Mouse (Mus musculus): Measurements from ENCODE around the gene Pcsk4. TPM values are rescaled to one million over a fixed set of nuclear protein-coding genes. Genes with fewer than 3 reads are reported as not detected.
A peak's percentile ranks its signal among the peaks of the same experiment; 100 is the strongest.

The Pcsk4 gene
- polyA plus RNA-seq, 1 experiment from 2014 or later, result 2.1 TPM

DNA sequence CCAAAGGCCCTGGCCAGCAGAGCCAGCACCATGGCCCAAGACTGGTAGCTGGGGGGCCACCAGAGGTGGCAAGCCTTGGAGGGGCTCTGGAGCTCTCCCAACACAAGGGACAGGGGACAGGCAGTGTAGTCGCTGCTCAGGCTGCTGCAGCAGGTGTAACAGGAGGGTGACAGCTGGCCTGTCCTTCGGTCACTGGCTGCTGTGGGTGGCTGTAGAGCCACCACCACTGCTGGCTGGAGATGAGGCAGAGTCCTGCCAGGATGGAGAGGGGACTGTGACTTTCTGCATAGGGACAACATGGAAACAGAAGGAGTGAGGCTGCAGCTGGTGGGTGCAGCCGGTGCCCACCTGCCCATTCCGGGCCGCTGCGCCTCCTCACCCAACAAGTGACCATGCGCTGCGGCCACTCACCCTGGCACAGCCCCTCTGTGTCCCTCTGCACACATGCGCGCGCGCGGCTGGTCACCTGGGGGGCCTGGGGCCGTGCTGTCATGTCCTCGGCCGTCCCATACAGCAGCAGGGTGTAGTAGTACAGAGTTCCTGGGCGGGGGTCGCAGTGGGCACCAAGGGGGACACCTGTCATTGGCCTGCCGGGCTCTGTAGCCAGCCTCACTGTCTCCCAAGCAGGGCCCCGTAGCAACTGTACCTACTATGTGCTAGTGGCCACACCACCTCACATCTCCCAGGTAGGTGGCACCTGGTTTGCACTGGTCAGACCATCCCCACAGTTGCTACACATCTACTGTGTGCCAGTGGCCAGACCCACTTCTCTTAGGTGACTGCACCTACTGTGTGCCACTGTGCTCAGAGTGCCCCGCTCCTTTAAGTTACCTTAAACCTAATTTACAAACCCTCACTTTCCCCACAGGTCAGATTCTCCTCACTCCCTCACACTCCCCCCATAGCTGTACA, 7.4 kb downstream of the Pcsk4 start:
- Histone ChIP-seq H3K27me3 (replicated peaks) (peaks cover 48% of the 10 kb centered on the region), H3K4me1 (peaks cover 38% of the 10 kb centered on the region), H3K36me3 (peaks cover 20% of the 10 kb centered on the region), H3K9ac (no peak overlapping the region), H3K27ac (replicated peaks) (no peak overlapping the region), H3K4me3 (peak overlapping the region; percentile 65; the same call in 1 of the 2 replicates), H3K4me2 (peak overlapping the region; percentile 94), H3K9me3 (no peaks in the 10 kb centered on the region)
- WGBS, result 87% methylated on average over 21 of the region's 21 CpGs
- ATAC-seq (ENCODE audit: extremely low read depth, insufficient number of reproducible peaks, low FRiP score, low TSS enrichment), result no peak

DNA sequence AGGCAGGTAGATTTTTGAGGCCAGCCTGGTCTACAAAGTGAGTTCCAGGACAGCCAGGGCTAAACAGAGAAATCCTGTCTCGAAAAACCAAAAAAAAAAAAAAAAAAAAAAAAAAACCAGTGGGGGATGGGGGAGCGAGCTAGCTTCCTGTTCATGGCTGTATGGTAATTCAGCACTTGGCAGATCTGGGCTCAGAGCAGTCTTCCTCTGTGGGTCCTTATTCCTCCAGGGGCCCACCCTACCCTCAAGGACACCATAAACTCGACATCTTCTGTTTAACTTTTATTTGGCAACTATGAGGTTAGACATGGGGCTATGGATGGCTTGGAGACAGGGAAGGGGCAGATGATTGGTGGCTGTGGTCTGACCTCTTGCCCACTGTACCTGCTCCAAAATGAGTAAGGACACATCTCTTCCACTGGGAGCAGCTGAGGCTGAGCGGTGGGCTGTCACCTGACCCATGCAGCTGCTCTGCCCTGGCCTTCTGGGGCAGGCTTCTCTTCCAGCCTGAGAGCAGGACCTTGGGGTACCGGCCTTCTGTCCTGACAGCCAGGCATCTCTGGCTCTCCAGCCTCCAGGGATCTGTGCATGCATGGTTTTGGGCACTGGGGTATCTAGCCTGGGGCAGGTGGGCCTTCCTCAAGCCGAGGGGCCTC, 8.2 kb downstream of the Pcsk4 start:
- Histone ChIP-seq H3K27ac (replicated peaks) (no peak overlapping the region), H3K27me3 (replicated peaks) (peaks cover 52% of the 10 kb centered on the region), H3K4me1 (peaks cover 46% of the 10 kb centered on the region), H3K4me3 (no peak overlapping the region), H3K36me3 (peaks cover 20% of the 10 kb centered on the region), H3K4me2 (peak overlapping the region; percentile 93; the same call in 1 of the 2 replicates), H3K9ac (no peak overlapping the region), H3K9me3 (no peaks in the 10 kb centered on the region)
- WGBS, result 68% methylated on average over 6 of the region's 6 CpGs
- no peak for ATAC-seq (ENCODE audit: extremely low read depth, insufficient number of reproducible peaks, low FRiP score, low TSS enrichment)

DNA sequence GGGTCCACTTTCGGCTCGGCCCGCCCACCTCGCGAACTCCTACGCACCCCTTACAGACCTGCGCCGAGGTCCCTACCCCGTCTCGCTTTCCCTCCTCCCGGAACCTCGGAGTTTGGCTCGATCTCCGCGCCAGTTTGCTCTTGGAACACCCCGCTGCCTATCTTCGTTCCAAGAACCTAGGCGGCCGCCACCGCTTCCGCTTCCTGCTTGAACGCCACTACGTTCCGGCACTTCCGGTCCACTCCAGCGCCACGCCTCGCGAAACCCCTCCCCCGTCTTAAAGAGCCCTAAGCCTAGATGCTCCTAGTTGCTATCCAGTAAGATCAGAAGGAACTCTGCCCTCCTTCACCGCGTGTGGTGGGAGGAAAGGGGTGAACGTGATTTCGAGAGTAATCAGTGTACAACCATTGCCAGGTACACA, 8.9 kb downstream of the Pcsk4 start, which contains the start of gene 2310011J03Rik:
TSS of gene 2310011J03Rik (minus strand) at position 198 of the 421 bp plus-strand sequence.
- ATAC-seq (ENCODE audit: extremely low read depth, insufficient number of reproducible peaks, low FRiP score, low TSS enrichment), result no peak
- peak within 1 kb of the TSS; percentile 92 for H3K9ac ChIP-seq
- peak within 1 kb of the TSS; percentile 93 for H3K4me2 ChIP-seq
- peak within 1 kb of the TSS; percentile 96 for H3K4me3 ChIP-seq
- peak within 1 kb of the TSS; percentile 72 for H3K27ac ChIP-seq (replicated peaks)
- no peaks in the 10 kb centered on the region for H3K9me3 ChIP-seq
- peaks cover 52% of the 10 kb centered on the region for H3K27me3 ChIP-seq (replicated peaks)
- WGBS, result under 1% methylated on average over 34 of the region's 34 CpGs
- H3K36me3 ChIP-seq, result peaks cover 20% of the 10 kb centered on the region
- peaks cover 54% of the 10 kb centered on the region for H3K4me1 ChIP-seq

DNA sequence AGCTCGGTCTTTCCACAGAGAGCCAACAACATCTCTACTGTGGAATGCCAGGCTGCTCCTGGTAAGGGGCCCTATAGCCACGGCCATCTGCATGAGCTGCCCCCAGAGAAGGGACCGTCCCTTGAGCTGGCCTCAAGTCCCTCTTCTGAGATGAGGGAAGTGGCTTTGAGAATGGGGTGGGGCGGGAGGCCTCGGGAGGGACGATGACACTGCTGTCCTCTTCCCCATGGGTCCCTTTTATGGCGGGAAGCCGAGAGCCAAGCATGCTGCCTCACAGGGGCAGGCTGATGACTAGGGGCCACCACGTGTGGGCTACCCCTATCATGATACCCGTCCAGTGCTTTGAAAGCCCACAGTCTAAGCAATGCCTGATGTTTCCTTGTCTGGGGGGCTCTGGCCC, 12.3 kb downstream of the Pcsk4 start:
- WGBS, result 52% methylated on average over 10 of the region's 10 CpGs
- Histone ChIP-seq H3K36me3 (peaks cover 20% of the 10 kb centered on the region), H3K9ac (peak overlapping the region; percentile 51), H3K9me3 (no peaks in the 10 kb centered on the region), H3K27ac (replicated peaks) (peak overlapping the region; percentile 10; the same call in 1 of the 2 replicates), H3K4me1 (peaks cover 62% of the 10 kb centered on the region), H3K4me2 (peak overlapping the region; percentile 33), H3K4me3 (no peak overlapping the region), H3K27me3 (replicated peaks) (peaks cover 66% of the 10 kb centered on the region)
- no peak for ATAC-seq (ENCODE audit: extremely low read depth, insufficient number of reproducible peaks, low FRiP score, low TSS enrichment)

DNA sequence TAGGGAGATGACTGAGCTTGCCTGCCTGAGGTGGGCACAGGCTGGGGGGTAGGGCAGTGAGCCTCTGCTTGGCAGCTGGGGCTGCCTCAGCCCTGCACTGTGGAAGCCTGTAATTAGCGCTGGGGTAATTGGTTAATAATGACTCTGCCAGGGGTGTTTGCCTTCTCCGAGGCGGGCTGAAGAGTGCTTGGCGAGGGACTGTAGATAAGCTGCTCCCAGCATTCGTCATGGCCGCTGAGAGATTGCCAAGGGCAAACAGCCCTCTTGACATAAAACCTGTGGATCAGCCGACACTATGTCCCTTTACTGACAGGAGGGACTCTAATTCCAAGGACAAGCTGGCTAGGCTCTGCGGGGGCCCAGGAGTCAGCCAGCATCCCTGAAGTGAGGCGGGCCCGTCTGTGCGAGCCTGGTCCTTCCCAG, 12.9 kb downstream of the Pcsk4 start:
- peaks cover 20% of the 10 kb centered on the region for H3K36me3 ChIP-seq
- ATAC-seq (ENCODE audit: extremely low read depth, insufficient number of reproducible peaks, low FRiP score, low TSS enrichment), result no peak
- peaks cover 71% of the 10 kb centered on the region for H3K27me3 ChIP-seq (replicated peaks)
- H3K9me3 ChIP-seq, result no peaks in the 10 kb centered on the region
- no peak overlapping the region for H3K4me3 ChIP-seq
- peak overlapping the region; percentile 10 for H3K27ac ChIP-seq (replicated peaks)
- H3K4me2 ChIP-seq, result peak overlapping the region; percentile 33
- H3K4me1 ChIP-seq, result peaks cover 62% of the 10 kb centered on the region
- H3K9ac ChIP-seq, result peak overlapping the region; percentile 51
- WGBS, result 13% methylated on average over 11 of the region's 11 CpGs

DNA sequence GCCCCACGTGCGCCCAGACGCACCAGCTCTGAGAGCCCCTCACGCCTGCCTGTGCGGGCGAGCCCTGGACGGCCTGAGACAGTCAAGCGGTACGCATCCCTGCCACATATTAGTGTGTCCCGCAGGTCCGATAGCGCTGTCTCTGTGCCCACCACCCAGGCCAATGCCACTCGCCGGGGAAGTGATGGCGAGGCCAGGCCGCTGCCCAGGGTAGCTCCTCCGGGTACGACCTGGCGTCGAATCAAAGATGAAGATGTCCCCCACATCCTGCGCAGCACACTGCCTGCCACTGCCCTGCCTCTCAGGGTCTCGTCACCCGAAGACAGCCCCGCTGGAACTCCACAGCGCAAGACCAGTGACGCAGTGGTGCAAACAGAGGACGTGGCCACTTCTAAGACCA, 14.0 kb downstream of the Pcsk4 start:
- no peak overlapping the region for H3K27ac ChIP-seq (replicated peaks)
- 37% methylated on average over 27 of the region's 27 CpGs for WGBS
- peaks cover 81% of the 10 kb centered on the region for H3K27me3 ChIP-seq (replicated peaks)
- H3K4me1 ChIP-seq, result peaks cover 59% of the 10 kb centered on the region
- no peaks in the 10 kb centered on the region for H3K9me3 ChIP-seq
- no peak for ATAC-seq (ENCODE audit: extremely low read depth, insufficient number of reproducible peaks, low FRiP score, low TSS enrichment)
- H3K36me3 ChIP-seq, result peaks cover 20% of the 10 kb centered on the region
- no peak overlapping the region for H3K4me2 ChIP-seq
- peak overlapping the region; percentile 51 for H3K9ac ChIP-seq
- H3K4me3 ChIP-seq, result 0 out of 2 replicates have a peak overlapping the region, but pooled peaks have one; percentile 6

DNA sequence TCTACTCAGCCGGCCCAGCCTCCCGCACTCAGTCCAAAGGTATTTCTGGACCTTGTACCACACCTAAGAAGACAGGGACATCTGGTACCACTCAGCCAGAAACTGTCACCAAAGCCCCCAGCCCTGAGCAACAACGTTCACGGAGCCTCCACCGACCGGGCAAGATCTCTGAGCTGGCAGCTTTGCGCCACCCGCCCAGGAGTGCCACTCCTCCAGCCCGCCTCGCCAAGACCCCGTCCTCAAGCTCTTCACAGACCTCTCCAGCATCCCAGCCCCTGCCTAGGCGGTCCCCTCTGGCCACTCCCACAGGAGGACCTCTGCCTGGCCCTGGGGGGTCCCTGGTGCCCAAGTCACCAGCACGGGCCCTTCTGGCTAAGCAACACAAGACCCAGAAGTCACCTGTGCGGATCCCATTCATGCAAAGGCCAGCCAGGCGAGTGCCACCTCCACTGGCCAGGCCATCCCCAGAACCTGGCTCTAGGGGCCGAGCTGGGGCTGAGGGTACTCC, 14.8 kb downstream of the Pcsk4 start:
- Histone ChIP-seq H3K27me3 (replicated peaks) (peaks cover 89% of the 10 kb centered on the region), H3K4me2 (no peak overlapping the region), H3K36me3 (peaks cover 20% of the 10 kb centered on the region), H3K4me3 (peak overlapping the region; percentile 18; the same call in 1 of the 2 replicates), H3K9me3 (no peaks in the 10 kb centered on the region), H3K27ac (replicated peaks) (no peak overlapping the region), H3K9ac (peak overlapping the region; percentile 59), H3K4me1 (peaks cover 56% of the 10 kb centered on the region)
- no peak for ATAC-seq (ENCODE audit: extremely low read depth, insufficient number of reproducible peaks, low FRiP score, low TSS enrichment)
- WGBS, result 37% methylated on average over 16 of the region's 16 CpGs

DNA sequence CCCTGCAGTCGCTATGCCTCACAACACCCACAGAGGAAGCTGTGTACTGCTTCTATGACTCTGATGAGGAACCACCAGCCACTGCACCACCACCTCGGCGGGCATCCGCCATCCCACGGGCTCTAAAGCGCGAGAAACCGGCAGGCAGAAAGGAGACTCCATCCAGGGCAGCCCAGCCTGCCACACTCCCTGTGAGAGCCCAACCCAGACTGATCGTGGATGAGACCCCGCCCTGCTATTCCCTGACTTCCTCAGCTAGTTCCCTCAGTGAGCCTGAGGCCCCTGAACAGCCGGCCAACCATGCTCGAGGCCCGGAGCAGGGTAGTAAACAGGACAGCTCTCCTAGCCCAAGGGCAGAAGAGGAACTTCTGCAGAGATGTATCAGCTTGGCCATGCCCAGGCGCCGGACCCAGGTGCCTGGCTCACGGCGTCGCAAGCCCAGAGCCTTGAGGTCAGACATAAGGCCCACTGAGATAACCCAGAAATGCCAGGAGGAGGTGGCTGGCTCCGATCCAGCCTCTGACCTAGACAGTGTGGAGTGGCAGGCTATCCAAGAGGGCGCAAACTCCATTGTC, 15.6 kb downstream of the Pcsk4 start:
- Histone ChIP-seq H3K9ac (peak overlapping the region; percentile 59), H3K27me3 (replicated peaks) (peaks cover 97% of the 10 kb centered on the region), H3K27ac (replicated peaks) (no peak overlapping the region), H3K4me2 (peak overlapping the region; percentile 33), H3K4me3 (peak overlapping the region; percentile 18), H3K4me1 (peaks cover 50% of the 10 kb centered on the region), H3K36me3 (peaks cover 16% of the 10 kb centered on the region), H3K9me3 (no peaks in the 10 kb centered on the region)
- ATAC-seq (ENCODE audit: extremely low read depth, insufficient number of reproducible peaks, low FRiP score, low TSS enrichment), result no peak
- WGBS, result 23% methylated on average over 20 of the region's 20 CpGs

DNA sequence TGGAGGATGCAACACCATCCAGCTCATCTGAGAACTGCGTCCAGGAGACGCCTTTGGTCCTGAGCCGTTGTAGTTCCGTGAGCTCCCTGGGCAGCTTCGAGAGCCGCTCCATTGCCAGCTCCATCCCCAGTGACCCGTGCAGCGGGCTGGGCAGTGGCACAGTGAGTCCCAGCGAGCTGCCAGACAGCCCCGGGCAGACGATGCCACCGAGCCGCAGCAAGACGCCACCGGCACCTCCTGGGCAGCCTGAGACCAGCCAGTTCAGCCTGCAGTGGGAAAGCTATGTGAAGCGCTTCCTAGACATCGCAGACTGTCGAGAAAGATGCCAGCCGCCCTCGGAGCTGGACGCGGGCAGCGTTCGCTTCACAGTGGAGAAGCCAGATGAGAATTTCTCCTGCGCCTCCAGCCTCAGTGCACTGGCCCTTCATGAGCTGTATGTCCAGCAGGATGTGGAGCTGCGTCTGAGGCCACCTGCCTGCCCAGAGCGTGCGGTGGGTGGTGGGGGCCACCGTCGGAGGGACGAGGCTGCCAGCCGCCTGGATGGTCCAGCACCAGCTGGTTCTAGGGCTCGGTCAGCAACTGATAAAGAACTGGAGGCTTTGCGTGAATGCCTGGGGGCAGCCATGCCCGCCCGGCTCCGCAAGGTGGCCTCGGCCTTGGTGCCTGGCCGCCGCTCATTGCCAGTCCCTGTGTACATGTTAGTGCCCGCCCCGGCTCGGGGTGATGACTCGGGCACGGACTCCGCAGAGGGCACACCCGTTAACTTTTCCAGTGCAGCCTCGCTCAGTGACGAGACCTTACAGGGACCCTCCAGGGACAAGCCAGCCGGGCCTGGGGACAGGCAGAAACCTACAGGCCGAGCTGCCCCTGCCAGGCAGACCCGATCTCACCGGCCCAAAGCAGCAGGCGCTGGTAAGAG, 16.5 kb downstream of the Pcsk4 start:
- Histone ChIP-seq H3K4me3 (no peak overlapping the region), H3K4me1 (peaks cover 50% of the 10 kb centered on the region), H3K27ac (replicated peaks) (no peak overlapping the region), H3K36me3 (peaks cover 7% of the 10 kb centered on the region), H3K9me3 (no peaks in the 10 kb centered on the region), H3K27me3 (replicated peaks) (peaks cover 100% of the 10 kb centered on the region), H3K4me2 (no peak overlapping the region), H3K9ac (peak overlapping the region; percentile 59; the same call in 1 of the 2 replicates)
- 54% methylated on average over 54 of the region's 54 CpGs for WGBS
- no peak for ATAC-seq (ENCODE audit: extremely low read depth, insufficient number of reproducible peaks, low FRiP score, low TSS enrichment)

DNA sequence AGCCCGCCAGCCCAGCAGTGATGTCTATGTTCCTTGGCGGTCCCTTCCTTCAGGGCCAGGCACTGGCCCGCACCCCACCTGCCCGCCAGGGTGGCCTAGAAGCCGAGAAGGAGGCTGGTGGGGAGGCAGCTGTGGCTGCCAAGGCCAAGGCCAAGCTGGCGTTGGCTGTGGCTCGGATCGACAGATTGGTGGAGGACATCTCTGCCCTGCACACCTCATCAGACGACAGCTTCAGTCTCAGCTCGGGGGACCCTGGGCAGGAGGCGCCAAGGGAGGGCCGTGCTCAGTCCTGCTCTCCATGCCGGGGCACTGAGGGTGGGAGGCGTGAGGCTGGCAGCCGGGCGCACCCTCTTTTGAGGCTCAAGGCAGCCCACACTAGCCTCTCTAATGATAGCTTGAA, 17.7 kb downstream of the Pcsk4 start:
- ATAC-seq (ENCODE audit: extremely low read depth, insufficient number of reproducible peaks, low FRiP score, low TSS enrichment), result no peak
- H3K4me3 ChIP-seq, result no peak overlapping the region
- 69% methylated on average over 16 of the region's 16 CpGs for WGBS
- H3K4me1 ChIP-seq, result peaks cover 37% of the 10 kb centered on the region
- H3K27ac ChIP-seq (replicated peaks), result no peak overlapping the region
- no peak overlapping the region for H3K9ac ChIP-seq
- peaks cover 100% of the 10 kb centered on the region for H3K27me3 ChIP-seq (replicated peaks)
- H3K4me2 ChIP-seq, result no peak overlapping the region
- H3K9me3 ChIP-seq, result no peaks in the 10 kb centered on the region
- no peaks in the 10 kb centered on the region for H3K36me3 ChIP-seq
